Mouse (Mus musculus): ENCODE results near the gene Lrrc28. TPM values are rescaled to one million over a fixed set of nuclear protein-coding genes. Genes with fewer than 3 reads are reported as not detected.

The Lrrc28 gene
- polyA plus RNA-seq, 1 experiment, result 38.7 TPM

DNA sequence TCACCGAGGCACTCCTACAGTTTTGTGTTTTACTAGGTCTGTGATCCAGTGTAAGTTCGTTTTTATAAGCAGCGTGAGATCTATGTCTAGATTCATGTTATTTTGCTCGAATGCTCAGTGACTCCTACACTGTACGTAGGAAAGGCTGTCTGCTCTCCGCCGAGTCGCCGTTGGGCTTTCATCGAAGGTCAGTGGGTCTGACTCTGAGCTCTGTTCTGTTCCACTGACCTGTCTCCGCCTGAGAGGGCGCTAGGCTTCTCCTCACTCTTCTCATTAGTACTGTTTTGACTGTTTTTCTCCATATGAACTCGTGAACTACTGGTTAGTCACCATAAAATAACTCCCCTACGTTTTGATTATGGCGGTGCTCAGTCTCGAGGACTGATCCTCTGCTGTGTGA, 37.9 kb upstream of the Lrrc28 start:
- TF ChIP-seq POLR2A (IDR thresholded peaks at IDR 0.05; ENCODE audit: borderline replicate concordance, insufficient read depth, low read length) (no peak), CTCF (IDR thresholded peaks at IDR 0.05; ENCODE audit: borderline replicate concordance, insufficient read depth, low read depth, low read length) (no peak)
- WGBS, result 87% methylated on average over 16 of the region's 16 CpGs

DNA sequence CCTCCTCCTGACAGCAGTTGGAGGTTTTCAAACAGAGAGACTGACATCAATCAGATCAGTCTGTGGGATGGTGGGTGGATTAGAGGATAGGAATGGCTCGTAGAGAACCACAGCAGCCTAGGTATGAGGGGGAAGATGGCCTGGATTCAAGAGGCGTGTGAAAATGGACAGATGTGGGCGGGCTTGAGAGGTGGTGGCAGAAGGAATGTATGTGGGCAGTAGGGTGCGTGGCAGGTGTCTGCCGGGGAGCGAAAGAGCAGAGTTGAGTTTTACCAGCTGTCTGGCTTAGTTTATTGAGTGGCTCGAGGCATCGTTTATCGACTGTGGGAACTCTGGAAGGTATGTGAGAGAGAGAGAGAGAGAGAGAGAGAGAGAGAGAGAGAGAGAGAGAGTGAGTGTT, 36.0 kb upstream of the Lrrc28 start:
- Histone ChIP-seq H3K27me3 (ENCODE audit: control insufficient read depth, insufficient read depth, low read length) (no peaks in the 10 kb centered on the region), H3K4me1 (ENCODE audit: control insufficient read depth, insufficient read depth, low read length) (no peaks in the 10 kb centered on the region), H3K27ac (ENCODE audit: insufficient read depth, low read length) (no peak overlapping the region), H3K4me3 (replicated peaks; ENCODE audit: insufficient read depth, low read depth, low read length) (no peak overlapping the region)
- TF ChIP-seq CTCF (IDR thresholded peaks at IDR 0.05; ENCODE audit: borderline replicate concordance, insufficient read depth, low read depth, low read length), result no peak
- TF ChIP-seq POLR2A (IDR thresholded peaks at IDR 0.05; ENCODE audit: borderline replicate concordance, insufficient read depth, low read length), result no peak
- WGBS, result 80% methylated on average over 9 of the region's 9 CpGs
- DNase-seq, result no peak

More for the DNA sequence above, 37.9 kb upstream of the Lrrc28 start:
- Histone ChIP-seq H3K27me3 (ENCODE audit: control insufficient read depth, insufficient read depth, low read length) (no peaks in the 10 kb centered on the region), H3K4me1 (ENCODE audit: control insufficient read depth, insufficient read depth, low read length) (no peaks in the 10 kb centered on the region), H3K4me3 (replicated peaks; ENCODE audit: insufficient read depth, low read depth, low read length) (no peak overlapping the region), H3K27ac (ENCODE audit: insufficient read depth, low read length) (no peak overlapping the region)
- no peak for DNase-seq

DNA sequence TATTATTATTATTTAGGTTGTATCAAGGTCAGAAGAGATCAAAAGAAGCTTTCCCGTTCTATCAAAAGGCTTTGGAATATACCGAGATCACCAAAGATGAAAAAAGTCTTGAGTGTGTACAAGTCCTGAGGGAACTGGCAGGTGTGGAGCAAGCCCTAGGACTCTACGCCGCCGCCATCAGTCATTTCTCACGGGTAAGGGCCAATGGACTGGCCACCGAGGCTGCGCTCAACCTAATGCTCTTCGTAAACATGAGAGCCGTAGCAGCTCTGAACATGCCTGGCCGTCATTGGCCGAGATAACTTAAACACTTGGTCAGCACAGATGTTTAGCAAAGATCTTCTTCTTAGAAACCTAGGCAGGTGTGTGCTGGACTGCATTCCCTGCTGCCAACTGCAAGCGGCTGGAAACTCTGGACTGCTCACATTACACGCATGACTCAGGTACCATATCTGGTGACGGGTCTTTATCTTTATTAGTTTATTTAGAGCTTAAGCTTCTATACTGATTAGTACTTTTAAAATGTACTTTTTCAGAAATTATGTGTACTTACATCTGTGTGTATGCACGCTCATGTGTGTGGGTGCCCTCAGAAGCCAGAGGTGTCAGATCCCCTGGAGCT, 33.9 kb upstream of the Lrrc28 start:
- no peak overlapping the region for H3K4me3 ChIP-seq (replicated peaks; ENCODE audit: insufficient read depth, low read depth, low read length)
- no peaks in the 10 kb centered on the region for H3K4me1 ChIP-seq (ENCODE audit: control insufficient read depth, insufficient read depth, low read length)
- H3K27ac ChIP-seq (ENCODE audit: insufficient read depth, low read length), result no peak overlapping the region
- no peaks in the 10 kb centered on the region for H3K27me3 ChIP-seq (ENCODE audit: control insufficient read depth, insufficient read depth, low read length)
- TF ChIP-seq POLR2A (IDR thresholded peaks at IDR 0.05; ENCODE audit: borderline replicate concordance, insufficient read depth, low read length), result no peak
- no peak for DNase-seq
- WGBS, result 95% methylated on average over 16 of the region's 16 CpGs

DNA sequence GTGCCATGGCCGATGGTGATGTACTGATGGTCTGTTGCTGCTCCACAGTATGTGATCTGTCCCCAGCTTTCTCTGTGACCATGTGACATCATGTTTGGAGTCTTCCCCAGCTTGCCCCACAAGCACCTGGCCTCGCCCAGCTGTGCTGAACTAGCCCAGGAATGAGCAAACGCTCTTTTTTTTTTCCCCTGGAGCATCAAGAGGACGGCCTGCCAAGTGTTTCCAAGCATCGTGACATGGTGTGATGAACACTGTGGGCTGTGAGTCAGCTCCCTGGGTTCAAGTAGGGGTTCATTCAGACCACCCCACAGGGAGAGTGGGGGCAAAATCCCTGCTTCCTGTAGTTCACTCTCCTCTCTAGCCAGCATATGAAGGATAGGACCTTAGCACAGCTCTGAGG, 28.6 kb upstream of the Lrrc28 start:
- no peak for TF ChIP-seq CTCF (IDR thresholded peaks at IDR 0.05; ENCODE audit: borderline replicate concordance, insufficient read depth, low read depth, low read length)
- no peak for TF ChIP-seq POLR2A (IDR thresholded peaks at IDR 0.05; ENCODE audit: borderline replicate concordance, insufficient read depth, low read length)
- no peaks in the 10 kb centered on the region for H3K4me1 ChIP-seq (ENCODE audit: control insufficient read depth, insufficient read depth, low read length)
- H3K27ac ChIP-seq (ENCODE audit: insufficient read depth, low read length), result no peak overlapping the region
- H3K4me3 ChIP-seq (replicated peaks; ENCODE audit: insufficient read depth, low read depth, low read length), result no peak overlapping the region
- DNase-seq, result no peak
- H3K27me3 ChIP-seq (ENCODE audit: control insufficient read depth, insufficient read depth, low read length), result no peaks in the 10 kb centered on the region
- WGBS, result 73% methylated on average over 5 of the region's 5 CpGs

DNA sequence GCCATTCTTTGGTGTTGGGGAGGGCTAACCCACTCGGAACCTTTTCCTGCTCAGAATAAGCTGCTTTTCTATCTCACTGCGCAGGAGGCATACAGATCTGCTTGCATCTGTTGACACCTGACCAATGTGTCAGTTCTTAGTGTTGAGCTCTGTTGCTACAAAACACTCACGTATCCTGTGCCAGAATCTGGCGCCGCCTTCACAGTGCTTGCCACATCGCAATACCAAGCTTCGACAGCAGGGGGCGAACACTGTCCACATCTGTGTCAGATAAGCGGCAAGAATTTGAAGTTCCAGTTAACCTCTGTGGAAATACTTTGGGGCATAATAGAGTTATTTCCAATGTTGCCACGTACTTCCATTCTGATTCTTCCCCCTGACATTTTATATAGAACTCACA, 27.6 kb upstream of the Lrrc28 start:
- H3K4me3 ChIP-seq (replicated peaks; ENCODE audit: insufficient read depth, low read depth, low read length), result no peak overlapping the region
- no peaks in the 10 kb centered on the region for H3K27me3 ChIP-seq (ENCODE audit: control insufficient read depth, insufficient read depth, low read length)
- no peaks in the 10 kb centered on the region for H3K4me1 ChIP-seq (ENCODE audit: control insufficient read depth, insufficient read depth, low read length)
- DNase-seq, result peak; percentile 74 to 87
- 7% methylated on average over 10 of the region's 10 CpGs for WGBS
- no peak overlapping the region for H3K27ac ChIP-seq (ENCODE audit: insufficient read depth, low read length)
- TF ChIP-seq CTCF (IDR thresholded peaks at IDR 0.05; ENCODE audit: borderline replicate concordance, insufficient read depth, low read depth, low read length), result peak; percentile 92
- no peak for TF ChIP-seq POLR2A (IDR thresholded peaks at IDR 0.05; ENCODE audit: borderline replicate concordance, insufficient read depth, low read length)

DNA sequence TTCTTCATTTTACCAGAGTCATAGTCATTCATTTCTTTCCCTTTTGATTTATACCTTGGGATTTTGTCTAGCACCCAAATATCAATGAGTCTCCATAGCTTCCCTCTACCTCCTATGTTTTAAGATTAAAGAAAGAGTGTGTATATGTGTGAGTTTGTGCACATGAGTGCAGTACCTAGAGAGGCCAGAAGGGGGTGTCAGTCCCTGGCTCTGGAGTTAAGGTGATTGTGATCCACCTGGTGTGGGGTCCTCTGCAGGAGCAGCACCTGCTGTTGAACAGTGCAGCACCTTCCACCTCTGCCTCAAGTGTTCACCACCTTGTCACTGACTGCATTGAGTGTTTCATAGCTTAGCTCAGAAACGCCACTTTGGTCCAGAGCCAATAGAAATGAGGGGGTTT, 25.9 kb upstream of the Lrrc28 start:
- WGBS, result 88% methylated on average over 1 of the region's 1 CpGs

DNA sequence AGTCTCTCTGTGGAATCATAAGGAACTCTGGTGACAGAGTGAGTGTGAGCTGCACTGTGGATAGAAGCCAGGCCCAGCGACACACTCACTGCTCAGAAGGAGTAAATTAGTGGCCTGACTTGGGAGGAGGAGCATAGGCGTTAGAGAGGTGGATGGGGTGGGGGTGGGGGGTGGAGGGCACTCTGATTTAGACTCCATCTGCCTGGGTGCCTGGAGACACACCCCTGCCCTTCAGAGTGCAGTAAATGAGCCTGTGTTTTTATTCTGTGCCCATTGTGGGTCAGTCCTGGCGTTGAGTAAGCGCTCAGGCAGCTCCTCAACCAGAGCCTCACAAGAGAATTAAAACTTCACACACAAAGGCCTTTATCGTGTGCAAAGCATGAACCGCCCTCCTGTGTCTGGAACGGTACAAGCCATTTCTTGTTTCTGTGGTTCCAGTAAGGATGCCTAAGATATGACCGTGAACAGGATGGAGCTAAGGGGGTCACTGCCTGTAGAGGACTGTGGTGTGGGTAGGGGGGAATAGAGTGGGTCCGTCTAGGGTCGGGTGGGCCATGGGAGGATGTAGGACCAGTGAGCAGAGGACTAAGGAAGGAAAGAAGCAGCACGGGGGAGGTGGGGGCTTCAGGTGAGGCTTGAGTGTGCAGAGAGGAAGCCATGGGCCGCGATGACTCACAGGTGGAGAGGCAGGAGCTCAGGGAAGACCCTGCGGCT, 19.1 kb upstream of the Lrrc28 start:
- TF ChIP-seq POLR2A (IDR thresholded peaks at IDR 0.05; ENCODE audit: borderline replicate concordance, insufficient read depth, low read length) (no peak), CTCF (IDR thresholded peaks at IDR 0.05; ENCODE audit: borderline replicate concordance, insufficient read depth, low read depth, low read length) (no peak)
- WGBS, result 81% methylated on average over 14 of the region's 14 CpGs

More for the DNA sequence above, 25.9 kb upstream of the Lrrc28 start:
- TF ChIP-seq CTCF (IDR thresholded peaks at IDR 0.05; ENCODE audit: borderline replicate concordance, insufficient read depth, low read depth, low read length) (peak; percentile 23; the same call in 1 of the 2 replicates), POLR2A (IDR thresholded peaks at IDR 0.05; ENCODE audit: borderline replicate concordance, insufficient read depth, low read length) (no peak)
- Histone ChIP-seq H3K4me3 (replicated peaks; ENCODE audit: insufficient read depth, low read depth, low read length) (no peak overlapping the region), H3K4me1 (ENCODE audit: control insufficient read depth, insufficient read depth, low read length) (no peaks in the 10 kb centered on the region), H3K27me3 (ENCODE audit: control insufficient read depth, insufficient read depth, low read length) (no peaks in the 10 kb centered on the region), H3K27ac (ENCODE audit: insufficient read depth, low read length) (no peak overlapping the region)
- DNase-seq, result no peak

DNA sequence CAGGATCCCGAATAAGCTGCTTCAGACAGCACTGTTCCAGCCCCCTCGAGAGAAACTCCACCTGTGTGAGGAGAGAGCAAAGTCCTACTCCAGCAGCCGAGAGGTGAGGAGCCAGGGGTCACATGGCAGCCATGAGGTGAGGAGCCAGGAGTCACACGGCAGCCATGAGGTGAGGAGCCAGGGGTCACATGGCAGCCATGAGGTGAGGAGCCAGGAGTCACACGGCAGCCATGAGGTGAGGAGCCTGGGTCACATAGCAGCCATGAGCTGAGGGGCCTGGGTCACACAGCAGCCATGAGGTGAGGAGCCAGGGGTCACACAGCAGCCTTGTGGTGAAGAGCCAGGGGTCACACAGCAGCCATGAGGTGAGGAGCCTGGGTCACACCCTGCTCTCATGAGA, 17.4 kb upstream of the Lrrc28 start:
- TF ChIP-seq POLR2A (IDR thresholded peaks at IDR 0.05; ENCODE audit: borderline replicate concordance, insufficient read depth, low read length) (no peak), CTCF (IDR thresholded peaks at IDR 0.05; ENCODE audit: borderline replicate concordance, insufficient read depth, low read depth, low read length) (no peak)
- H3K4me3 ChIP-seq (replicated peaks; ENCODE audit: insufficient read depth, low read depth, low read length), result no peak overlapping the region
- DNase-seq, result no peak
- H3K27me3 ChIP-seq (ENCODE audit: control insufficient read depth, insufficient read depth, low read length), result no peaks in the 10 kb centered on the region
- no peaks in the 10 kb centered on the region for H3K4me1 ChIP-seq (ENCODE audit: control insufficient read depth, insufficient read depth, low read length)
- WGBS, result 89% methylated on average over 5 of the region's 5 CpGs
- H3K27ac ChIP-seq (ENCODE audit: insufficient read depth, low read length), result no peak overlapping the region

More for the DNA sequence above, 19.1 kb upstream of the Lrrc28 start:
- H3K4me3 ChIP-seq (replicated peaks; ENCODE audit: insufficient read depth, low read depth, low read length), result no peak overlapping the region
- no peaks in the 10 kb centered on the region for H3K27me3 ChIP-seq (ENCODE audit: control insufficient read depth, insufficient read depth, low read length)
- no peaks in the 10 kb centered on the region for H3K4me1 ChIP-seq (ENCODE audit: control insufficient read depth, insufficient read depth, low read length)
- no peak for DNase-seq
- no peak overlapping the region for H3K27ac ChIP-seq (ENCODE audit: insufficient read depth, low read length)
